In genomic region chr19:34519646-34520045, GRCm38 (mm10) we compare ENCODE assay signal across 23 mouse cellular contexts. TPM values are rescaled to one million over a fixed set of nuclear protein-coding genes. Genes with fewer than 3 reads are reported as not detected.
DNase-seq lines count a peak whose midpoint lies in the region; ATAC-seq and TF ChIP-seq lines count a peak whose summit lies in the region.
"Had no signal": no experiment of that assay in that cellular context is flagged by ENCODE, and none has a peak within 500 bp of the region (broad histone marks: within the 10 kb centered on the region; RNA-seq: fewer than 3 reads in every experiment).

No protein-coding gene starts in this region.

- H3K27ac ChIP-seq in liver, postnatal 0 days (ENCODE audit: low read depth), result peak overlapping the region; percentile 51
- no peak overlapping the region for H3K27ac ChIP-seq in liver, embryonic 11.5 days (ENCODE audit: low read depth, low read length)
- H3K27ac ChIP-seq: heart, embryonic 15.5 days; hindbrain, embryonic 13.5 days; limb, embryonic 15.5 days; neural tube, embryonic 12.5 days had no signal

- no peaks in the 10 kb centered on the region for H3K9me3 ChIP-seq in liver, postnatal 0 days (ENCODE audit: low read length)
- H3K9me3 ChIP-seq in liver, embryonic 11.5 days (ENCODE audit: control insufficient read depth, low read length), result no peaks in the 10 kb centered on the region
- H3K9me3 ChIP-seq: G1E; heart, embryonic 15.5 days; hindbrain, embryonic 13.5 days; limb, embryonic 15.5 days; megakaryocyte, embryonic 14.5 days; neural tube, embryonic 12.5 days had no signal

- ATAC-seq in liver, postnatal 0 days, result no peak
- no peak for ATAC-seq in liver, embryonic 11.5 days (replicated peaks; ENCODE audit: low FRiP score)
- ATAC-seq in cerebellum, adult (ENCODE audit: insufficient number of reproducible peaks, low FRiP score, low TSS enrichment), result no peak
- ATAC-seq: activated CD4-positive, CD25-positive, alpha-beta regulatory T cell, adult 4 months; forebrain, postnatal 0 days had no signal

- DNase-seq in adrenal gland, adult 8-10 months, result peak; percentile 46
- DNase-seq in adrenal gland, postnatal 4 days (ENCODE audit: low spot score in 2 of 2), result no peak
- no peak for DNase-seq in liver, postnatal 0 days
- no peak for DNase-seq in liver, embryonic 11.5 days (ENCODE audit: low spot score)
- peak; percentile 58 to 61 for DNase-seq in adrenal gland, postnatal 36 days
- DNase-seq in thymus, postnatal 25 days, result no peak
- DNase-seq: cerebellum, adult 18-20 months; cerebellum, postnatal 14 days; forebrain, postnatal 0 days; gastrocnemius, postnatal 25 days; heart, postnatal 36 days; lung, postnatal 10 days; midbrain, embryonic 14.5 days; right cerebral cortex, postnatal 14 days; spleen, adult 18-20 months had no signal

- 72% methylated on average over 3 of the region's 3 CpGs for WGBS in liver, postnatal 0 days (ENCODE audit: insufficient replicate concordance)
- 83% methylated on average over 3 of the region's 3 CpGs for WGBS in liver, embryonic 11.5 days

- H3K27me3 ChIP-seq in liver, postnatal 0 days (ENCODE audit: insufficient read depth, low read length), result no peaks in the 10 kb centered on the region
- no peaks in the 10 kb centered on the region for H3K27me3 ChIP-seq in liver, embryonic 11.5 days (replicated peaks; ENCODE audit: control insufficient read depth, insufficient read depth, low read length)
- H3K27me3 ChIP-seq: heart, embryonic 15.5 days; hindbrain, embryonic 13.5 days; limb, embryonic 15.5 days; megakaryocyte, embryonic 14.5 days; neural tube, embryonic 12.5 days had no signal

- no peak for TF ChIP-seq CTCF in liver, postnatal 0 days (IDR thresholded peaks at IDR 0.05; ENCODE audit: low read depth)

- no peak overlapping the region for H3K9ac ChIP-seq in liver, postnatal 0 days (replicated peaks)
- H3K9ac ChIP-seq in liver, embryonic 11.5 days (ENCODE audit: low read depth, low read length), result no peak overlapping the region
- H3K9ac ChIP-seq: forebrain, postnatal 0 days; heart, embryonic 15.5 days; hindbrain, embryonic 13.5 days; limb, embryonic 15.5 days; neural tube, embryonic 12.5 days had no signal

- peaks cover 27% of the 10 kb centered on the region; the same call in 1 of the 2 replicates for H3K36me3 ChIP-seq in liver, postnatal 0 days (replicated peaks; ENCODE audit: insufficient read depth, low read length)
- H3K36me3 ChIP-seq in liver, embryonic 11.5 days (ENCODE audit: control insufficient read depth, insufficient read depth, low read length), result peaks cover 11% of the 10 kb centered on the region; the same call in 1 of the 2 replicates
- H3K36me3 ChIP-seq: G1E had no signal

- H3K4me3 ChIP-seq in liver, postnatal 0 days (ENCODE audit: low read depth, low read length), result no peak overlapping the region
- H3K4me3 ChIP-seq in liver, embryonic 11.5 days (ENCODE audit: low read depth, low read length), result no peak overlapping the region
- H3K4me3 ChIP-seq: heart, embryonic 15.5 days; hindbrain, embryonic 13.5 days; limb, embryonic 15.5 days; megakaryocyte, embryonic 14.5 days; neural tube, embryonic 12.5 days had no signal

- TF ChIP-seq EP300 in liver, postnatal 0 days (IDR thresholded peaks at IDR 0.05; ENCODE audit: low read depth), result no peak

- peaks cover 43% of the 10 kb centered on the region for H3K4me1 ChIP-seq in liver, postnatal 0 days (ENCODE audit: insufficient read depth)
- H3K4me1 ChIP-seq in liver, embryonic 11.5 days (replicated peaks; ENCODE audit: control insufficient read depth, insufficient read depth, low read length), result peaks cover 12% of the 10 kb centered on the region; the same call in 1 of the 2 replicates
- H3K4me1 ChIP-seq: hindbrain, embryonic 13.5 days; neural tube, embryonic 12.5 days had no signal

- H3K4me2 ChIP-seq in liver, postnatal 0 days (ENCODE audit: low read depth, low read length), result no peak overlapping the region
- no peak overlapping the region for H3K4me2 ChIP-seq in liver, embryonic 11.5 days
- H3K4me2 ChIP-seq: heart, embryonic 15.5 days; hindbrain, embryonic 13.5 days; limb, embryonic 15.5 days; neural tube, embryonic 12.5 days had no signal

RNA-seq across cellular contexts. Expression of gene Lipa, which starts 7.6 kb away (rescaled TPM):
- 100 to 1,000 TPM; 101 to 277 (median 170) TPM for total RNA-seq in adrenal gland, adult 8-10 months (2022)
- total RNA-seq in adrenal gland, postnatal 4 days (2021), result 100 to 1,000 TPM; 118 to 120 TPM
- 139 and 144 TPM in 2 replicates for polyA plus RNA-seq in liver, postnatal 0 days (2015; fragmentation: Nextera tagmentation; extraction: Ambion mirVana)
- 48.2 and 53.6 TPM in 2 replicates for polyA plus RNA-seq in liver, embryonic 11.5 days (2014; fragmentation: Nextera tagmentation; extraction: Ambion mirVana)
- total RNA-seq in adrenal gland, postnatal 36 days (2021), result 100 to 1,000 TPM in 1 of 2 experiments, 10 to 100 TPM in 1; 87.3 to 203 TPM
- polyA plus RNA-seq: G1E had no signal

RNA-seq across cellular contexts. Expression of gene Ifit2, which starts 30.8 kb away (rescaled TPM):
- 1 to 10 TPM; 3.7 to 6.2 (median 4.7) TPM for total RNA-seq in adrenal gland, adult 8-10 months (2022)
- total RNA-seq in adrenal gland, postnatal 4 days (2021), result 1 to 10 TPM; 4.2 to 5.5 TPM
- polyA plus RNA-seq in liver, postnatal 0 days (2015; fragmentation: Nextera tagmentation; extraction: Ambion mirVana), result 3.5 and 3.7 TPM in 2 replicates
- polyA plus RNA-seq in liver, embryonic 11.5 days (2014; fragmentation: Nextera tagmentation; extraction: Ambion mirVana), result 5.2 and 5.8 TPM in 2 replicates
- 1 to 10 TPM; 4.1 to 5.8 TPM for total RNA-seq in adrenal gland, postnatal 36 days (2021)
- polyA plus RNA-seq: G1E had no signal

RNA-seq across cellular contexts. Expression of gene Ch25h, which starts 44.7 kb away (rescaled TPM):
- 1 to 10 TPM in 3 of 4 experiments, under 1 TPM in 1; 0.64 to 3.4 (median 1.8) TPM for total RNA-seq in adrenal gland, adult 8-10 months (2022)
- total RNA-seq in adrenal gland, postnatal 4 days (2021), result not detected
- 0.07 TPM in 1 of 2 replicates, not detected in the other for polyA plus RNA-seq in liver, postnatal 0 days (2015; fragmentation: Nextera tagmentation; extraction: Ambion mirVana)
- polyA plus RNA-seq in liver, embryonic 11.5 days (2014; fragmentation: Nextera tagmentation; extraction: Ambion mirVana), result 0.82 and 1.5 TPM in 2 replicates
- total RNA-seq in adrenal gland, postnatal 36 days (2021), result under 1 TPM; 0.26 to 0.50 TPM
- total RNA-seq: gastrocnemius, postnatal 25 days had no signal
- polyA plus RNA-seq: activated CD4-positive, CD25-positive, alpha-beta regulatory T cell, adult 4 months; G1E had no signal

Comparison
In these comparisons a context has a peak if more than half of its experiments do, and no peak if none do; other contexts are left out.
1. DNase-seq: peak in adrenal gland, adult 8-10 months (single experiment) and adrenal gland, postnatal 36 days (2 of 2); none in adrenal gland, postnatal 4 days (0 of 2), liver, postnatal 0 days (single experiment), liver, embryonic 11.5 days (single experiment) and thymus, postnatal 25 days (single experiment).